Mouse (Mus musculus): ENCODE data around the gene Gm8126.
"Not testable (repeated sequence)": the region's sequence is repeated elsewhere in the genome, so short reads cannot be mapped to it uniquely, and the experiment has no call there.

Gm8126 gene

GRCm38 (mm10) chr14:43258349-43258748, at the start of gene Gm8126:
Gene Gm8126, plus strand, starts transcription at chr14:43258649.
- not testable (repeated sequence) for DNase-seq

DNA sequence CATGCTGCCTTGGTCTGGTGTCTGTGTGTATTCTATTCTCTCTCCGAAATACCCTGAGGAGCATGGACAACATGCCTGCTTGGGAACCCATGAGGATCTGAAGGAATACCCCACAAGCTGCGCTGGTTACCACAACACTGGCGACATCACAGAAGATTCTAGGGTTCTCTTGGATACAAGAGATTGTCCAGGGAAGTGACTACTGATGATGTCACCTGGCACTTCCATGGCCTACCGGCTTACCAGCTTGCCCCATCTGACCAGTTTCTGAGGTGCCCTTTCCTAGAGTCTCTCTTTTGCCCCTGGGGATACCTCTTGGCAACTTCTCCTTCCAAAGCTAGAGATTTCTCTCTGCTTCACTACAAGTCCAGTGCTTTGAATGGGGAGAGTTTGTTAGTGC, 23.2 kb upstream of the Gm8126 start, which contains the start of gene Gm8122:
Gm8122 (minus strand) TSS at position 101 of the 400 bp plus-strand sequence.
- DNase-seq: not testable (repeated sequence)

DNA sequence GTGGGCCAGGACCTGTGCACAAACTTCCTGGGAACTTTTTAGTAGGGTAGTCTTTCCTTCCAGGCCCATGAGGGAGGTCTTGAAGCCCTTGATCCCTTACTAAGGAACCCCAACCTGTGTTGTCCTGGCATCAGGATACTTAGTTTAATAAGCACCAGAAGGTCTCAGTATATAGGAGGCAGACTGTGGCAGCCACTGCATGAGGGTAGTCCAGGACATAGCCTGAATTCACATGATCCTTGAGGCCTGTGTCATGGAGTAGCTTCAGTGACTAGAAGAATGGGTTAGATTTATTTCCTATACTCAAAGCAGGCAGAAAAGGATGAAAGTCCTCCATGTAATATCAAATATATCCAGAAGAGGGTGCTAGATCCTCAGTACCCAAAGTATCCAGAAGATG, 20.7 kb upstream of the Gm8126 start:
- not testable (repeated sequence) for DNase-seq

DNA sequence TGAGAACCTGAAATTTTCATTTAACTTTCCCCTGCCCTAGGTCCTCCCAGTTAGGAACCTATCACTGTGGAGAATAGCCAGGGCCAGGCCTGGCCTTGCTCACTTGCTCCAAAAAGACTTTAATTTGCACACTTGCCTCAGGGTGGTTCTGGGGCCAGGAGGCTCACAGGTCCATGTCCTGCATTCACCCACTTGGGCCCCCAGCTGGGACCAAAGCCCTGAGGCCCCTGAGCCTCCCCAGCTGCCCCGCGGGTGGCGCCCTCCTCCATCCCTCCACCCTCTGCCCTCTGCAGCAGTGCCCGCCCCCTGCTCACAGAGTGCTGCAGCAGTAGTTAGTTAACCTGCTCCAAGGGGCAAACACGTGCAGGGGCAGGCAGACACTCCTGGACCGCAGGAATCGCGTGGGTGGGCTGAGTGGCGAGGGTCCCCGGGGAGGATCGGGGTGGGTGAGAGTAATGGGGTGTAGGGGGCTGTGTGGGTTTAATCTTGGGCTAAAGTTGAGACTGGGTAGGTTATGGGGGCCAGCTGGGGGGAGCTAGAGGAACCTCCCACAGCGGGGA, 8.8 kb upstream of the Gm8126 start:
- DNase-seq: not testable (repeated sequence)

DNA sequence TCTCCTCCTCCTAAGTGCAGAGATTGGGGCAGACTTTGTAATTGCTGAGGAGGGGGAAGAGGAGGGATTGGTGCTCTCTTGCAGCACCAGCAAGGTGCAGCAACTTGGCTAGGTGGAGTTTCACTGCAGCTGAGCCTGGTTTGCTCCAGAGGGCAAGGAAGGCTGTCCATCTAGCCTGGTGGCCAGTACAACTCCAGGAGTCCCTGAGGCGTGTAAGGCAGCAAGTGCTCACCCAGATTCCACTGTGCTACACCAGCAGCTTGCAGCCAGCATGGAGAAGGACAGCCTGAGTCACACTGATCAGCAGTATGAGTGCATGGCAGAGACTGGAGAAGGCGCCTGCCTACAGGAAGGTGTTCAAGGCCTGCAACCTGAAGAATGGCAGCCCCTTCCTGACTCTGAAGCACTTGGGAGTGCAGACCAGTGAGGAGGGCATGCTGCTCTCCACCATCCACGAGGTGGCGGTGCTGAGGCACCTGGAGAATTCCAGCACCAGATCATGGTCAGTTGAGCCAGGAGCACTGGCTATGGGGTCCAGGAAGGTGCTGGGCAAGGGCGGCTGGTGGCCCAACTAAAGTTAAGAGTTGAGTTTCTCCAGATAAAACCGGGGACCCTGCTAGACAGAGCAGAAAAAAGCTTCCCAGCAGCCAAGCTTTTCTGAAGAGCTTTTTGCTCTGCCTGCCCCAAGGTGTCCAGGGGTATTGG, 7.7 kb upstream of the Gm8126 start:
- not testable (repeated sequence) for DNase-seq

GRCm38 (mm10) chr14:43256511-43256910, 1.9 kb upstream of the Gm8126 start:
- not testable (repeated sequence) for DNase-seq

- DNase-seq: not testable (repeated sequence)
These were observed 5.0 kb downstream of the Gm8126 start for GRCm38 (mm10) chr14:43263421-43263820.

DNA sequence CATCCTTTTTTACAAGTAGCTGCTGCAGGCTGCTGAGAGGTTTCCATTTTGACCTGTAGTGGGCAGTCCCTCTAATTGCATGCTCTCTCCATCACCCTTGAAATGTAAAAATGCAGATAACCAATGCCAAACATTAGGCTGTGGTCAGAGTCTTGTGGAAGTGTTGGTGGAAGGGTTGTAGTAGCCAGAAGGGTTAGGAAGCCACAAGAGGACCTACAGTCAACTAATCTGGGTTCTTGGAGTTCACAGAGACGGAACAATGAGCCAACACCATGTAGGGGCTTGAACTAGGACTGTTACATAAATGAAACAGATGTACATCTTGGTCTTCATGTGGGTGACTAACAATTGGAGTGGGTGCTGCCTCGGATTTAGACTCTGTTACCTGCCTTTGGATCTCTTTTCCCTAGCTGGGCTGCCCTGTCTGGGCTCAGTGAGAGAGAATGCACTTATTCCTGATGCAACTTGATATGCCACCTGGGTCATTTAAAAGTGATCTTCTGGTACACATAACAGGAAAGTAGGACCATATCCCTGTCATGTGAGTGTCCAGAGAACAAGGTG, 10.2 kb downstream of the Gm8126 start:
- DNase-seq: not testable (repeated sequence)

DNA sequence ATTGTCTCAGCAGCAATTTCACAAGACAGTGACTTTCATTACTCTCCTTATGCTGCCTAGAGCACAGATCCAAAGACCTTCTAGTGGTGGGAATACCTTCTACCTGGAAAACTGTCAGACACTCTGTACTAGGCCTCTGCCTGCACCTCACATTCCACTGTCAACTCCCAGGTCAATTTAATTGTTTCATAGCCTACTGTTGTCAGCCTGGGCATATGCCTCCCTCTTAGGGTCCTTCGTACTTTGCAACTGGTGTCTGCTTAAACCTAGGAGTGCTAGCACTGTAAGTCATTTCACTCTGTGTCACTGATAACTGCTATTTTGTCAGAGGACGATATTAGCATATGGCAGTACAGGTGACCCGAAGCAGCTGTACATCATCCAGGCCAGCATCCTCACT, 10.8 kb downstream of the Gm8126 start:
- DNase-seq: not testable (repeated sequence)

- DNase-seq: not testable (repeated sequence)
These were observed 14.7 kb downstream of the Gm8126 start for GRCm38 (mm10) chr14:43273161-43273560.

DNA sequence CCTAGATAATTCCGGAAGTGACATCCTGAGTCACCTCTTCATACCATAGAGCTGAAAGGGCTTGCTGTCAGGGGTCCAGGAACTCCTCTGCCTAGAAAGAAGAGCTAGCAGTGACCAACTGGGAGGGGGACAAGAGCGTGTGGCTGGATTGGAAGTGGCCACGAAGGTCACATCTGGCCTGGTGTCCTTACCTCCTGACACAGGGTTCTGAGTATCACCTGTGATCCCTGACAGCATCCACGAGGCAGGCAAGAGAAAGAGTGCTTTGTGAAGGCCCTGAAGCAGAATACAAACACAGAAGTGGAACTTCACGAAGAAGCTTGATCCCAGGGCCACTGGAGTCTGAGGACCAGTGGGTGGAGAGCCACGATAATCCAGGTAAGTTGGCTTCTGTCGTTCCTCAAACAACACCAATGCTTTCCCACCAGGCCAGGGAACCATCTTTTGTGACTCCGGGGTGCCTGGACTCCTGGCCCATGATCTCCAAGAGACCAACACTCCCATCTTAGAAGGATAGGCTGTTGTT, 16.6 kb downstream of the Gm8126 start, which contains the start of gene Gm9732:
Gm9732 (plus strand) TSS at position 51 of the 526 bp plus-strand sequence.
- DNase-seq: not testable (repeated sequence)

- not testable (repeated sequence) for DNase-seq
These were observed 17.3 kb downstream of the Gm8126 start for GRCm38 (mm10) chr14:43275752-43276151.

- DNase-seq: not testable (repeated sequence)
These were observed 19.0 kb downstream of the Gm8126 start for GRCm38 (mm10) chr14:43277468-43277867.

DNA sequence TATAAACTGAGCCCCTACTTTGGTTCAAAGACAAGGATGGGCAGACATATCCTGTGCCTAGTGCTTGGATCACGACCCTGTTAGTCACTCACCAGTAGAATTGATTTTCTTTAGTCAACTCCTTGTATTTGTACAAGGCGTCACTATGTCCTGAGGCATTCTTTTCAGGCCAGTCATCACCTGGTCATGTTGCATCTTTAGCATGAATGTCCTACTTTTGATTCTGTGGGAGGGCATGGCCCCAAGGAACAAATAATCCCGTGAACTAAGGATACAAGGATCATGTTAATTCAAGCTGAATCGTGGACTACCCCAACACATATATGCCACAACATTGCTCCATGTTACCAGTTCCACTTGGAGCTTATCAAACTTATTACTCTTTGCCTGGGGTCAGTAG, 19.7 kb downstream of the Gm8126 start:
- DNase-seq: not testable (repeated sequence)

DNA sequence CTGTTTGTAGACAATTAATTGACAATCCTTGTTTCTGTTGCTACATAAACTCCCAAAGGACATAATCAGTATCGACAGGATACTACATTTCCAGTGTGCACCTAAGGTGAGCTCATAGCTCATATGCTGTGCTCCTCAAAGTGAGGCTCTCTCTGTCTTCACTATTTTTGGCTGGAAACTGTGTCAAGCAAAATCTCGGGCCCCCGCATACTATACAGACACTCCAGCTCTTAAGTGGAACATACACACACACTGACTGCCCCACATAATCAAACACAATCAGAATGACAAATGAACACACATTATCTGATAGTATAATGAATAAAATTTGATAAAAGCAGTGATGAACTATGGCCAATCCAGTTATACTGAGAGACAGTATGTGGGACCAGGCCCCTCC, 20.2 kb downstream of the Gm8126 start:
- not testable (repeated sequence) for DNase-seq

DNA sequence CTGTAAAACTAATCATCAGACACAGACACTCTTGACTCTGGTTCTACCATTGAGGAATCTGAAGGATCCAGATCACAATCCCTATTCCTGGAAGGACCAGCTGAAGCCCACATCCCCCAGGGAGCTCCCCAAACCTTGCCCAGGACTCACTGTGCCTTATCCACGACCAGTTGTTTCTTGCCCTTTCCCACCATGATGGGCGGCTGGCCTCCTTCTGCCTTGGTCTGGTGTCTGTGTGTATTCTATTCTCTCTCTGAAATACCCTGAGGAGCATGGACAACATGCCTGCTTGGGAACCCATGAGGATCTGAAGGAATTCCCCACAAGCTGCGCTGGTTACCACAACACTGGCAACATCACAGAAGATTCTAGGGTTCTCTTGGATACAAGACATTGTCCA, 35.1 kb downstream of the Gm8126 start, which contains the start of gene Gm8127:
Gm8127 (minus strand) TSS at position 330 of the 400 bp plus-strand sequence.
- not testable (repeated sequence) for DNase-seq
